Mouse (Mus musculus) heart, adult 2 months (tissue): Measurements from ENCODE around the gene Adamts16.

Experiments
- CTCF ChIP-seq: fragments of 200-600 bp; IDR thresholded peaks from 2 replicates; pipeline ENCODE4 v1.8.1; 2022; ENCODE audit warnings: antibody characterized with exemption, mild to moderate bottlenecking, moderate library complexity
- POLR2A ChIP-seq: fragments of 200-500 bp; IDR thresholded peaks from 2 replicates; pipeline ENCODE4 v1.6.1; 2011; ENCODE audit warnings: mild to moderate bottlenecking, low read depth, low read length, control low read depth; ENCODE audit not compliant: insufficient read depth

DNA sequence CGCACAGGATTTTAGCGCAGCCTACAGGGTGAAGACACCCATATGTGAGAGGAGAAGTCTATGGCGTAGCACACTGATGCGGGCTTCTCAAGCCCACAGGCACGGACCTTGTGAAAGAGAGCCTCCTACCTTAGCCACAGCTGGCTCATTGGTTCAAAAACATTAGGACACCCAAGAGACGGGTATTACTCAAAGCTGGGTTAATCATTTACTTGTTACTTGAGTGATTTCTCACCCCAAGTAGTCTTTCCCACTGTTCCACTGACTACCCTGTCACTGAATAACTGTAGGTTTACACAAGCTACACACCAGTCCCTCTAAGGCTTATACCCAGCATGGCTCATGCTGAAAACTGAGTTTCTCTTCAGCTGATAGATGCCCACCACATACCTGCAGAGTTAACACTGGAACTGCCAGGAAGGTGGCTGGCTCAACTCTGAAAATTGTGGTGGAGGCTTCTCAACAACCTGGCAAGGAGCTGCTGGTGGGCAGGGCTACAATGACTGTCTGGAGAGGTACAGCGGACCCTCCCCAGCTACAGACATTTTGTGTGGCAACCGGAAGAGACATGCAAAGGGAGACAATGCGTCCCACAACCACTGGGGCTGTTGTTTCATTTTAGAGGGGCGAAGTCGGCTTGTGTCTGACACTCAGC, 25.5 kb upstream of the Adamts16 start:
- TF ChIP-seq CTCF, result no peak
- no peak for TF ChIP-seq POLR2A
